Mouse (Mus musculus): ENCODE results near the gene Abhd12. TPM values are rescaled to one million over a fixed set of nuclear protein-coding genes. Genes with fewer than 3 reads are reported as not detected.

The Abhd12 gene
- polyA plus RNA-seq (2021; fragmentation: Nextera tagmentation), result 326 and 331 TPM in 2 replicates
- long read RNA-seq, experiment 1, transcript Abhd12-201 (13 exons, 1,999 nt), result major isoform, 506 of 636 reads
- long read RNA-seq, experiment 1, transcript Abhd12-203 (10 exons, 1,334 nt), result minor isoform, 15 of 636 reads
- long read RNA-seq, experiment 1, transcript Abhd12-204 (13 exons, 1,969 nt), result minor isoform, 15 of 636 reads
- long read RNA-seq, experiment 1, partial matches to known transcripts, result 49 of 636 reads
- long read RNA-seq, experiment 1, other reads (novel, unspliced or antisense), result 51 of 636 reads
- long read RNA-seq, experiment 2, transcript Abhd12-203 (10 exons, 1,334 nt), result minor isoform, 14 of 2,169 reads
- long read RNA-seq, experiment 2, transcript Abhd12-204 (13 exons, 1,969 nt), result minor isoform, 16 of 2,169 reads
- long read RNA-seq, experiment 2, transcript Abhd12-201 (13 exons, 1,999 nt), result major isoform, 1,937 of 2,169 reads
- long read RNA-seq, experiment 2, partial matches to known transcripts, result 63 of 2,169 reads
- long read RNA-seq, experiment 2, other reads (novel, unspliced or antisense), result 139 of 2,169 reads

DNA sequence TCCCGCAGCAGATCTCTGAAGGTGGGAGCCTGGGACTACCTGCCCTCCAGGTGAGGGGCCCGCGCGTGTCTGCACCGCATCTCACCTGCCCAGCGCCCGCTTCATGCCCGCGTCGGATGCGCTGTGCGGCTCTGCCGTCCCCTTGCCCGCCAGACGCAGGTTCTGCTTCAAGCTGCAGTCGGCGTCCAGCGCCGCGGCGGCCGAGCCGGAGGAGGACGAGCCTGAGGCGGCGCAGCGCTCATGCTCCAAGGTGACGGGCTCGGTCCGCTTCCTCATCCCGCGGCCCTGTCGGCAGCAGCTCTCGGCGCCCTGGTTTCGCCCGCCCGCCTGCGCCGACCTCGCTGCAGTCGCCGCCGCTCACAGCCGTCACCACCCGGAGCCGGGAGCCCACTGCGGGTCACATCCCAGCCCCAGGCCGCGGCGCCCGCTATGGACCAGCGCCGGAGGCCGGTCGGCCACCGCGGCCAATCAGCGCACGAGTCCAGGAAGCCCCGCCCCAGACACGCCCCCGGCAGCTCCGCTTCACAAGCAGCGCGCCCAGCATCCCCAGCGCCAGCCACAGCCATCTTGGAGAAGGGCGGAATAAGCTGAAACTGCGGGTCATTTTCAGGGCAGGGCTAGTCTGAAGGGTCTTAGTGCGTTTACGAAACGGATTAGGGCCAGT, at the start of gene Abhd12:
TSS of gene Abhd12 (minus strand) at position 470 of the 664 bp plus-strand sequence.

DNA sequence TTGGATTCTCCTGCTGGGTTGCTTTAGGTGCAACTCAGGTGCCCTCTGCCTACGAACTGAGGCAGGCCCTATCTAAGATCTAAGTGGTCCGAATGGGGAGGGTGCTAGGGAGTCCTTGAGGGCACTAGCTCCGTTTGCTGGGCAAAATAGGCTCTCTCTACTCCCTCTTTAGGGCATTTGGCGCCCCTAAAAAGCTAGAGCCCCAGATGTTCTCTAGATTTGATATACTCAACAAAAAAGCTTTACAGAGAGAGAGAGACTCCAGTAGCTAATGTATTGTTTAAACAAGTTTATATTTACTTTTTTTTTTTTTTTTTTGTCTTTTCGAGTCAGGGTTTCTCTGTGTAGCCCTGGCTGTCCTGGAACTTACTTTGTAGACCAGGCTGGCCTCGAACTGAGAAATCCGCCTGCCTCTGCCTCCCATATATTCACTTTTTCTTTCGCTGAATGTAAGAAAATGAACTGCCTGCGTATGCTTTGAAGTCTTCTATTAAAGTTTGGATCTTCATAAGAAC, 452 bp upstream of the Abhd12 start, which contains the start of gene Gins1:
TSS of gene Gins1 (plus strand) at position 465 of the 515 bp plus-strand sequence.

DNA sequence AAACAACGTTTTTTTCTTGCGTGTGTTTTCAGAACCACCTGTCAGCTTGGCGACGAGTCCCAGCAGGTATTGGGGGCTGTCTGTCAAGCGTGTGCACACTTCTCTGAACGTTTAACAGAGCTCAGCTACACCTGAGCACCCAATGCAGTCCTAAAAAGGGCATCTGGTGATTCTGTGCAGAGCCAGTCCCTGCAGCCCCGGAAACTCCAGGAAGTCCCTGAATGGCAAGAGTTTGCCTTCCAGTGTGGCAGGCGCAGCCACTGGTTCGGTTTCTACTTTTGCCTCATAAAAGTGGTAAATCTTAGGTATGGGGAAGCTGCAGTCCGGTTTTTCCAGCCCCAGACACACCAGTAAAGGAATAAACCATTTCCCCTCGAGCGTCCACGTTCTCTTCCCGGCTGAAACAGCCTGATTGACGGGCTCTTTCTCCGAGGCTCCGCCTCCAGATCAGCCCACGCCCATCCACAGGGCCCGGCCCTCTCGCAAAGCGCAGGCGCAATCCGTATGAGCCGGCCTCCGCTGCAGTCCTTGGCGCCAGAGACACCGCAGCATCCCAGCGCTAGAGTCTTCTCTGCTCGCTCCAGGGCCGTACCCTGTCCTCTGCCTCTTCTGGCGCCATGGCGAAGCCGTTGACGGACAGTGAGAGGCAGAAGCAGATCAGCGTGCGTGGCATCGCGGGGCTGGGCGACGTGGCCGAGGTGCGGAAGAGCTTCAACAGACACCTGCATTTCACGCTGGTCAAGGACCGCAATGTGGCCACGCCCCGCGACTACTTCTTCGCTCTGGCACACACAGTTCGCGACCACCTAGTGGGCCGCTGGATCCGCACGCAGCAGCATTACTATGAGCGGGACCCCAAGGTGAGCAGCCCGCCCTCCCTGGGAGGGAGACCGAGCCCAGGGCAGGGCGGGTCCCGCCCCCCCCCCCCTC, 118.0 kb downstream of the Abhd12 start, which contains the start of gene Pygb:
TSS of gene Pygb (plus strand) at position 485 of the 930 bp plus-strand sequence.

Other genes starting within 250 kb of the Abhd12 start
- gene Acss1, start 236.2 kb downstream of the Abhd12 start, polyA plus RNA-seq (2021; fragmentation: Nextera tagmentation), result 26.4 and 34.0 TPM in 2 replicates
- gene Vsx1, start 215.4 kb downstream of the Abhd12 start, polyA plus RNA-seq (2021; fragmentation: Nextera tagmentation), result 0.08 and 0.10 TPM in 2 replicates
- gene Entpd6, start 155.7 kb downstream of the Abhd12 start, polyA plus RNA-seq (2021; fragmentation: Nextera tagmentation), result 47.5 and 50.9 TPM in 2 replicates
- 109 and 122 TPM in 2 replicates for gene Pygb, start 118.0 kb downstream of the Abhd12 start, polyA plus RNA-seq (2021; fragmentation: Nextera tagmentation)
- gene Gins1, start 659 bp upstream of the Abhd12 start, polyA plus RNA-seq (2021; fragmentation: Nextera tagmentation), result 1.1 and 1.3 TPM in 2 replicates
- gene Ninl, start 134.6 kb upstream of the Abhd12 start, polyA plus RNA-seq (2021; fragmentation: Nextera tagmentation), result 1.2 and 1.9 TPM in 2 replicates
- 47.2 and 47.8 TPM in 2 replicates for gene Nanp, start 134.7 kb upstream of the Abhd12 start, polyA plus RNA-seq (2021; fragmentation: Nextera tagmentation)
- gene Gm14151, start 187.6 kb upstream of the Abhd12 start, polyA plus RNA-seq (2021; fragmentation: Nextera tagmentation), result not detected in 2 replicates
- not detected in 2 replicates for gene Gm14147, start 193.5 kb upstream of the Abhd12 start, polyA plus RNA-seq (2021; fragmentation: Nextera tagmentation)

Data from layer of hippocampus, adult 6 months (tissue).